Mouse (Mus musculus): ENCODE data around the gene 2010111I01Rik.

Gene 2010111I01Rik

GRCm38 (mm10) chr13:63360111-63360885 lies 395.6 kb downstream of the 2010111I01Rik start:
- DNase-seq = no peak

- DNase-seq = no peak
Observed at GRCm38 (mm10) chr13:63361755-63362154, 397.1 kb downstream of the 2010111I01Rik start.

- no peak for DNase-seq
Observed at GRCm38 (mm10) chr13:63373460-63374166, 408.9 kb downstream of the 2010111I01Rik start.
